Mouse (Mus musculus): Measurements from ENCODE around the gene Stim1. TPM values are rescaled to one million over a fixed set of nuclear protein-coding genes. Genes with fewer than 3 reads are reported as not detected.

Gene Stim1
- polyA plus RNA-seq, 1 experiment from 2014 or later, result 17.9 TPM

- peaks cover 11% of the 10 kb centered on the region for H3K4me1 ChIP-seq (ENCODE audit: insufficient read depth)
- ATAC-seq (no peak), DNase-seq (no peak)
- TF ChIP-seq CTCF (IDR thresholded peaks at IDR 0.05; ENCODE audit: low read depth), result no peak
- TF ChIP-seq EP300 (IDR thresholded peaks at IDR 0.05; ENCODE audit: low read depth), result no peak
- WGBS (ENCODE audit: insufficient replicate concordance), result 61% methylated on average over 1 of the region's 1 CpGs
- no peaks in the 10 kb centered on the region for H3K36me3 ChIP-seq (replicated peaks; ENCODE audit: insufficient read depth, low read length)
- peak overlapping the region; percentile 30; the same call in 1 of the 2 replicates for H3K4me2 ChIP-seq (ENCODE audit: low read depth, low read length)
- H3K9ac ChIP-seq (replicated peaks), result no peak overlapping the region
- H3K9me3 ChIP-seq (ENCODE audit: low read length), result no peaks in the 10 kb centered on the region
- H3K4me3 ChIP-seq (ENCODE audit: low read depth, low read length), result no peak overlapping the region
- H3K27ac ChIP-seq (ENCODE audit: low read depth), result no peak overlapping the region
- H3K27me3 ChIP-seq (ENCODE audit: insufficient read depth, low read length), result no peaks in the 10 kb centered on the region
Observed at GRCm38 (mm10) chr7:102253631-102254030, 14.0 kb upstream of the Stim1 start.

GRCm38 (mm10) chr7:102255954-102256353 lies 11.7 kb upstream of the Stim1 start, which contains the start of gene Rhog:
Rhog (minus strand) TSS chr7:102256054.
- H3K4me3 ChIP-seq (ENCODE audit: low read depth, low read length), result no peak within 1 kb of the TSS
- H3K36me3 ChIP-seq (replicated peaks; ENCODE audit: insufficient read depth, low read length), result no peaks in the 10 kb centered on the region
- H3K27me3 ChIP-seq (ENCODE audit: insufficient read depth, low read length), result no peaks in the 10 kb centered on the region
- H3K9me3 ChIP-seq (ENCODE audit: low read length), result no peaks in the 10 kb centered on the region
- DNase-seq (no peak), ATAC-seq (no peak)
- H3K9ac ChIP-seq (replicated peaks), result no peak within 1 kb of the TSS
- 72% methylated on average over 3 of the region's 3 CpGs for WGBS (ENCODE audit: insufficient replicate concordance)
- TF ChIP-seq CTCF (IDR thresholded peaks at IDR 0.05; ENCODE audit: low read depth), result no peak
- TF ChIP-seq EP300 (IDR thresholded peaks at IDR 0.05; ENCODE audit: low read depth), result no peak
- peaks cover 6% of the 10 kb centered on the region; the same call in 1 of the 2 replicates for H3K4me1 ChIP-seq (ENCODE audit: insufficient read depth)
- no peak within 1 kb of the TSS for H3K4me2 ChIP-seq (ENCODE audit: low read depth, low read length)
- no peak within 1 kb of the TSS for H3K27ac ChIP-seq (ENCODE audit: low read depth)

- Histone ChIP-seq H3K4me2 (ENCODE audit: low read depth, low read length) (no peak overlapping the region), H3K27ac (ENCODE audit: low read depth) (no peak overlapping the region), H3K4me1 (ENCODE audit: insufficient read depth) (peaks cover 4% of the 10 kb centered on the region; the same call in 1 of the 2 replicates), H3K9ac (replicated peaks) (no peak overlapping the region), H3K27me3 (ENCODE audit: insufficient read depth, low read length) (no peaks in the 10 kb centered on the region), H3K4me3 (ENCODE audit: low read depth, low read length) (no peak overlapping the region), H3K9me3 (ENCODE audit: low read length) (no peaks in the 10 kb centered on the region), H3K36me3 (replicated peaks; ENCODE audit: insufficient read depth, low read length) (no peaks in the 10 kb centered on the region)
- TF ChIP-seq CTCF (IDR thresholded peaks at IDR 0.05; ENCODE audit: low read depth) (no peak), EP300 (IDR thresholded peaks at IDR 0.05; ENCODE audit: low read depth) (no peak)
- WGBS (ENCODE audit: insufficient replicate concordance), result 84% methylated on average over 3 of the region's 3 CpGs
- ATAC-seq, result no peak
- no peak for DNase-seq
Observed at GRCm38 (mm10) chr7:102256636-102257035, 11.0 kb upstream of the Stim1 start.

- DNase-seq (peak; percentile 89), ATAC-seq (peak; percentile 80)
- Histone ChIP-seq H3K9me3 (ENCODE audit: low read length) (no peaks in the 10 kb centered on the region), H3K27ac (ENCODE audit: low read depth) (no peak overlapping the region), H3K4me2 (ENCODE audit: low read depth, low read length) (no peak overlapping the region), H3K9ac (replicated peaks) (no peak overlapping the region), H3K36me3 (replicated peaks; ENCODE audit: insufficient read depth, low read length) (no peaks in the 10 kb centered on the region), H3K4me3 (ENCODE audit: low read depth, low read length) (no peak overlapping the region), H3K27me3 (ENCODE audit: insufficient read depth, low read length) (no peaks in the 10 kb centered on the region), H3K4me1 (ENCODE audit: insufficient read depth) (peaks cover 4% of the 10 kb centered on the region; the same call in 1 of the 2 replicates)
- TF ChIP-seq CTCF (IDR thresholded peaks at IDR 0.05; ENCODE audit: low read depth) (peak; percentile 91), EP300 (IDR thresholded peaks at IDR 0.05; ENCODE audit: low read depth) (no peak)
- 17% methylated on average over 4 of the region's 4 CpGs for WGBS (ENCODE audit: insufficient replicate concordance)
Observed at GRCm38 (mm10) chr7:102258189-102258588, 9.4 kb upstream of the Stim1 start.

DNA sequence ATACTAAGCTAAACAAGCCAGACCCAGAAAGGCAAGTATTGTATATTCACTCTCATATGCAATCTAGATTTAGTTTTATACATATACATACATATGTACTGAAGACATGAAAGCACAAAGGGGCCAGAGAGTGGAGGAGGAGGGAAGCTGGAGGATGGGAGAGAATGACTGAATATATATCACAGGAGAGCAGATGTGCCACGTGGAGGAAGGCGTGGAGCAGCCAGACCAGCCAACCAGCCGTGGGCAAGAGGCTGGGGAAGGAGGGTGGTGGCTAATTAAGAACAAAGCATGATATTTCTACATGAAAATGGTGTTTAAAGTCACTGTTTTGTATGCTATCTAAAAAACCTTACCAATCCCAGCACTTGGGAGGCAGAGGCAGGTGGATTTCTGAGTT lies 8.9 kb upstream of the Stim1 start:
- H3K4me3 ChIP-seq (ENCODE audit: low read depth, low read length), result no peak overlapping the region
- no peak for DNase-seq
- WGBS (ENCODE audit: insufficient replicate concordance), result 53% methylated on average over 3 of the region's 3 CpGs
- 0 out of 2 replicates have a peak, but pooled peaks cover 4% of the 10 kb centered on the region for H3K4me1 ChIP-seq (ENCODE audit: insufficient read depth)
- H3K36me3 ChIP-seq (replicated peaks; ENCODE audit: insufficient read depth, low read length), result no peaks in the 10 kb centered on the region
- no peak for ATAC-seq
- H3K27ac ChIP-seq (ENCODE audit: low read depth), result no peak overlapping the region
- H3K9ac ChIP-seq (replicated peaks), result no peak overlapping the region
- TF ChIP-seq EP300 (IDR thresholded peaks at IDR 0.05; ENCODE audit: low read depth), result no peak
- no peak for TF ChIP-seq CTCF (IDR thresholded peaks at IDR 0.05; ENCODE audit: low read depth)
- no peaks in the 10 kb centered on the region for H3K27me3 ChIP-seq (ENCODE audit: insufficient read depth, low read length)
- H3K4me2 ChIP-seq (ENCODE audit: low read depth, low read length), result no peak overlapping the region
- no peaks in the 10 kb centered on the region for H3K9me3 ChIP-seq (ENCODE audit: low read length)

DNA sequence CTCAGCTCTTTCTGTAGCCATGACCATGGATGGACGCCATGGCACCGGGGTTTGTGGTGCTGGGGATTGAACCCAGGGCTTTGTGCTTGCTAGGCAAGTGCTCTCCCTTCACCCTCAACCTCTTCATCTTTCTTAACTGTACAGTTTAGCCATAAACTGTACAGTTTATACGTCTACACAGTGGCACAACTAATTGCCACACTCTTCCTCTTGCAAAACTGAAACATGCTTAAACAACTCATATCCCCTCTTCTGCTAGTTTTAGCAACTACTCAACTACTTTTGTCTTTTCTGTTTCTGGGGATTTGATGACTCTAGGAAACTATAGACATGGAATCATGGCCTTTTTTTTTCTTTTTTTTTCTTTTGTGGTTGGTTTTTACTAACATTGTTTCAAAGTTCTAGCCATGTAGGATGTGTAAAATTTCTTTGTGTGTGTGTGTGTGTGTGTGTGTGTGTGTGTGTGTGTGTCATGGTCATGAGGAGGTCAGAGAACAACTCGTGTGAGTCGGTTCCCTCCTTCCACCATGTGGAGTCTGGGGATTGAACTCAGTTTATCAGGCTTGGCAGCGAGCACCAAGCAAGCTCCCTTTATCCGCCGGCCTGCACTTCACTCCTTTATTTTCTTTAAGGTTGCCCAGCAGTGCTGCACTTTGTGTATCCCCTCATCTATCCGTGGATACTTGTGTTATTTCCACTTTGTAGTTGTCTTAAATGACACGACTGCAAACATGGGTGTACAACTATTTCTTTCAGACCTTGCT lies 7.7 kb upstream of the Stim1 start:
- Histone ChIP-seq H3K36me3 (replicated peaks; ENCODE audit: insufficient read depth, low read length) (no peaks in the 10 kb centered on the region), H3K27me3 (ENCODE audit: insufficient read depth, low read length) (no peaks in the 10 kb centered on the region), H3K27ac (ENCODE audit: low read depth) (no peak overlapping the region), H3K9ac (replicated peaks) (no peak overlapping the region), H3K4me1 (ENCODE audit: insufficient read depth) (no peaks in the 10 kb centered on the region), H3K4me3 (ENCODE audit: low read depth, low read length) (no peak overlapping the region), H3K4me2 (ENCODE audit: low read depth, low read length) (no peak overlapping the region), H3K9me3 (ENCODE audit: low read length) (no peaks in the 10 kb centered on the region)
- ATAC-seq (no peak; the same call in 1 of the 2 replicates), DNase-seq (no peak)
- no peak for TF ChIP-seq CTCF (IDR thresholded peaks at IDR 0.05; ENCODE audit: low read depth)
- TF ChIP-seq EP300 (IDR thresholded peaks at IDR 0.05; ENCODE audit: low read depth), result no peak
- 70% methylated on average over 10 of the region's 10 CpGs for WGBS (ENCODE audit: insufficient replicate concordance)

Data from liver, postnatal 0 days (tissue).